Mouse (Mus musculus): ENCODE measurements at regions not wholly inside any gene's neighbourhood (a gene's known extent, or its start where the extent isn't known, plus 50 kb on each side); places are given as distances from the start of the nearest gene placed in this dataset.

DNA sequence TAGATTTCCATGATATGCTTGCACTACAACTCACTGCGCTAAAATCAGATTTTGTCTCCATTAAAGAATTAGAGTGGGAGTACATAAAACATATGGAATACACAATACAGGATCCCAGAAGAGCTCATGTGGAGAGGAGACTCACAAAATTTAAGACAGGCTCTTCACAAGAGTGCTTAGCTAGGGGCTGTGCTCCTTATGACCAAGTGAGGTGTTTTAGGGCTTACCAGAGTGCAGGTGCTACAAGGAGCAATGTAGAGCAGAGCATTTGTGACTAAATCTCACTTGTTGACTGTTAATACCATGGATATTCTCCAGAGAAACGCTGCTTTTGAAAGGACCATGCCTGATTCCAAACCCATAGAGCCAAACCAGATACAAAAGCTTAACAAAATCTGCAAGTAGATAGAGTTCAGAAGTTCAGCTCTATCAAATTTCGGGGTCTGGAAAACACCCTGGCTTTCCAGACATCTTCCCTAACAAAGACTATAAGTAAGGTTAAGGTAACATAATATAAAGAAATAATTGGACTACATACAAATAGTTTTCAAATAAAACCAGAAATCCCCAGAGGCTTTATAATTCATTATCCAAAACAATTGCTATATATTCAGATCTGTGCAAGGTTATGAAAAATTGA, 721.0 kb downstream of the Diaph3 start:
- no peak for TF ChIP-seq POLR2A (IDR thresholded peaks at IDR 0.05; ENCODE audit: low read depth, low read length)
- TF ChIP-seq CTCF (IDR thresholded peaks at IDR 0.05; ENCODE audit: borderline replicate concordance, insufficient read depth, low read length) = no peak

Measured in embryonic fibroblast, embryonic 13.5 days (primary cell).